Mouse (Mus musculus): ENCODE data around the gene Tbc1d9b. TPM values are rescaled to one million over a fixed set of nuclear protein-coding genes. Genes with fewer than 3 reads are reported as not detected.
"Not testable (repeated sequence)": the region's sequence is repeated elsewhere in the genome, so short reads cannot be mapped to it uniquely, and the experiment has no call there.

Tbc1d9b gene
- total RNA-seq (2018; cell fraction: chromatin; rRNA removed): 100 to 1,000 TPM in 25 of 26 experiments, 10 to 100 TPM in 1; 83.8 to 354 (median 145) TPM
- 10 to 100 TPM; 46.4 to 82.4 (median 64.2) TPM for total RNA-seq (2018; cell fraction: cytosol; rRNA removed)
- 100 to 1,000 TPM in 17 of 26 experiments, 10 to 100 TPM in 9; 81.7 to 154 (median 106) TPM for total RNA-seq (2018; cell fraction: nucleus; rRNA removed)
- 44.0 to 64.7 TPM (median 64.2 TPM) in 3 replicates for polyA plus RNA-seq (2018)

- Histone ChIP-seq H3K36me3 (ENCODE audit: inconsistent target) (peaks cover 7% of the 10 kb centered on the region), H3K4me3 (ENCODE audit: inconsistent target) (peak within 1 kb of the TSS; percentile 79), H3K27ac (peak within 1 kb of the TSS; percentile 82), H3K79me2 (ENCODE audit: inconsistent target) (peaks cover 40% of the 10 kb centered on the region)
- WGBS (ENCODE audit: missing documents): 1% methylated on average over 74 of the region's 77 CpGs
Observed at GRCm38 (mm10) chr11:50130811-50131766, at the start of gene Tbc1d9b. Tbc1d9b (plus strand) TSS chr11:50131396.

- Histone ChIP-seq H3K4me3 (ENCODE audit: inconsistent target) (no peak overlapping the region), H3K27ac (no peak overlapping the region), H3K36me3 (ENCODE audit: inconsistent target) (peaks cover 64% of the 10 kb centered on the region), H3K79me2 (ENCODE audit: inconsistent target) (peaks cover 34% of the 10 kb centered on the region; the same call in 1 of the 2 replicates)
- 100% methylated on average over 3 of the region's 3 CpGs for WGBS (ENCODE audit: missing documents)
Observed at GRCm38 (mm10) chr11:50086211-50086610, 45.0 kb upstream of the Tbc1d9b start.

GRCm38 (mm10) chr11:50089840-50090239 lies 41.4 kb upstream of the Tbc1d9b start:
- 100% methylated on average over 1 of the region's 1 CpGs for WGBS (ENCODE audit: missing documents)
- no peak overlapping the region for H3K27ac ChIP-seq

GRCm38 (mm10) chr11:50090982-50091675 lies 40.1 kb upstream of the Tbc1d9b start:
- Histone ChIP-seq H3K4me3 (ENCODE audit: inconsistent target) (no peak overlapping the region), H3K36me3 (ENCODE audit: inconsistent target) (peaks cover 92% of the 10 kb centered on the region), H3K27ac (no peak overlapping the region), H3K79me2 (ENCODE audit: inconsistent target) (peaks cover 7% of the 10 kb centered on the region; the same call in 1 of the 2 replicates)
- 91% methylated on average over 5 of the region's 5 CpGs for WGBS (ENCODE audit: missing documents)

More at GRCm38 (mm10) chr11:50089840-50090239, 41.4 kb upstream of the Tbc1d9b start:
- no peak overlapping the region for H3K4me3 ChIP-seq (ENCODE audit: inconsistent target)
- H3K36me3 ChIP-seq (ENCODE audit: inconsistent target): peaks cover 91% of the 10 kb centered on the region
- H3K79me2 ChIP-seq (ENCODE audit: inconsistent target): peaks cover 9% of the 10 kb centered on the region; the same call in 1 of the 2 replicates

- Histone ChIP-seq H3K27ac (no peak overlapping the region), H3K36me3 (ENCODE audit: inconsistent target) (peaks cover 92% of the 10 kb centered on the region), H3K79me2 (ENCODE audit: inconsistent target) (peaks cover 7% of the 10 kb centered on the region; the same call in 1 of the 2 replicates), H3K4me3 (ENCODE audit: inconsistent target) (no peak overlapping the region)
Observed at GRCm38 (mm10) chr11:50091681-50092080, 39.5 kb upstream of the Tbc1d9b start.

GRCm38 (mm10) chr11:50095661-50096060 lies 35.5 kb upstream of the Tbc1d9b start:
- Histone ChIP-seq H3K79me2 (ENCODE audit: inconsistent target) (peaks cover 23% of the 10 kb centered on the region; the same call in 1 of the 2 replicates), H3K27ac (no peak overlapping the region), H3K4me3 (ENCODE audit: inconsistent target) (no peak overlapping the region), H3K36me3 (ENCODE audit: inconsistent target) (peaks cover 72% of the 10 kb centered on the region)
- WGBS (ENCODE audit: missing documents): 100% methylated on average over 5 of the region's 9 CpGs

- H3K79me2 ChIP-seq (ENCODE audit: inconsistent target): peaks cover 30% of the 10 kb centered on the region; the same call in 1 of the 2 replicates
- H3K27ac ChIP-seq: no peak overlapping the region
- H3K36me3 ChIP-seq (ENCODE audit: inconsistent target): peaks cover 61% of the 10 kb centered on the region
- no peak overlapping the region for H3K4me3 ChIP-seq (ENCODE audit: inconsistent target)
- WGBS (ENCODE audit: missing documents): 100% methylated on average over 6 of the region's 6 CpGs
Observed at GRCm38 (mm10) chr11:50097091-50097490, 34.1 kb upstream of the Tbc1d9b start.

GRCm38 (mm10) chr11:50098961-50099481 lies 32.2 kb upstream of the Tbc1d9b start:
- no peak overlapping the region for H3K4me3 ChIP-seq (ENCODE audit: inconsistent target)
- peaks cover 42% of the 10 kb centered on the region for H3K36me3 ChIP-seq (ENCODE audit: inconsistent target)
- H3K79me2 ChIP-seq (ENCODE audit: inconsistent target): peaks cover 43% of the 10 kb centered on the region; the same call in 1 of the 2 replicates
- no peak overlapping the region for H3K27ac ChIP-seq
- WGBS (ENCODE audit: missing documents): 51% methylated on average over 8 of the region's 8 CpGs

GRCm38 (mm10) chr11:50099692-50100091 lies 31.5 kb upstream of the Tbc1d9b start:
- 95% methylated on average over 2 of the region's 2 CpGs for WGBS (ENCODE audit: missing documents)
- Histone ChIP-seq H3K4me3 (ENCODE audit: inconsistent target) (no peak overlapping the region), H3K36me3 (ENCODE audit: inconsistent target) (peaks cover 35% of the 10 kb centered on the region), H3K27ac (no peak overlapping the region), H3K79me2 (ENCODE audit: inconsistent target) (peaks cover 50% of the 10 kb centered on the region; the same call in 1 of the 2 replicates)

- Histone ChIP-seq H3K79me2 (ENCODE audit: inconsistent target) (peaks cover 50% of the 10 kb centered on the region; the same call in 1 of the 2 replicates), H3K36me3 (ENCODE audit: inconsistent target) (peaks cover 25% of the 10 kb centered on the region), H3K4me3 (ENCODE audit: inconsistent target) (no peak overlapping the region), H3K27ac (no peak overlapping the region)
- 93% methylated on average over 2 of the region's 2 CpGs for WGBS (ENCODE audit: missing documents)
Observed at GRCm38 (mm10) chr11:50100548-50101307, 30.5 kb upstream of the Tbc1d9b start.

- 0 out of 2 replicates have a peak, but pooled peaks cover 13% of the 10 kb centered on the region for H3K36me3 ChIP-seq (ENCODE audit: inconsistent target)
- peak overlapping the region; percentile 100 for H3K27ac ChIP-seq
- not testable (repeated sequence) for H3K4me3 ChIP-seq (ENCODE audit: inconsistent target)
- H3K79me2 ChIP-seq (ENCODE audit: inconsistent target): peaks cover 59% of the 10 kb centered on the region; the same call in 1 of the 2 replicates
- 93% methylated on average over 4 of the region's 4 CpGs for WGBS (ENCODE audit: missing documents)
Observed at GRCm38 (mm10) chr11:50101962-50102361, 29.2 kb upstream of the Tbc1d9b start.

GRCm38 (mm10) chr11:50104016-50104415 lies 27.2 kb upstream of the Tbc1d9b start:
- H3K79me2 ChIP-seq (ENCODE audit: inconsistent target): peaks cover 59% of the 10 kb centered on the region; the same call in 1 of the 2 replicates
- no peak overlapping the region for H3K4me3 ChIP-seq (ENCODE audit: inconsistent target)
- H3K27ac ChIP-seq: peak overlapping the region; percentile 100
- no peaks in the 10 kb centered on the region for H3K36me3 ChIP-seq (ENCODE audit: inconsistent target)
- 95% methylated on average over 4 of the region's 6 CpGs for WGBS (ENCODE audit: missing documents)

GRCm38 (mm10) chr11:50105237-50105636 lies 26.0 kb upstream of the Tbc1d9b start:
- H3K36me3 ChIP-seq (ENCODE audit: inconsistent target): no peaks in the 10 kb centered on the region
- no peak overlapping the region for H3K4me3 ChIP-seq (ENCODE audit: inconsistent target)
- 2% methylated on average over 5 of the region's 5 CpGs for WGBS (ENCODE audit: missing documents)
- H3K27ac ChIP-seq: peak overlapping the region; percentile 100
- peaks cover 47% of the 10 kb centered on the region; the same call in 1 of the 2 replicates for H3K79me2 ChIP-seq (ENCODE audit: inconsistent target)
